Mouse (Mus musculus): ENCODE data around the gene Sergef.
"Not testable (repeated sequence)": the region's sequence is repeated elsewhere in the genome, so short reads cannot be mapped to it uniquely, and the experiment has no call there.

Gene Sergef

DNA sequence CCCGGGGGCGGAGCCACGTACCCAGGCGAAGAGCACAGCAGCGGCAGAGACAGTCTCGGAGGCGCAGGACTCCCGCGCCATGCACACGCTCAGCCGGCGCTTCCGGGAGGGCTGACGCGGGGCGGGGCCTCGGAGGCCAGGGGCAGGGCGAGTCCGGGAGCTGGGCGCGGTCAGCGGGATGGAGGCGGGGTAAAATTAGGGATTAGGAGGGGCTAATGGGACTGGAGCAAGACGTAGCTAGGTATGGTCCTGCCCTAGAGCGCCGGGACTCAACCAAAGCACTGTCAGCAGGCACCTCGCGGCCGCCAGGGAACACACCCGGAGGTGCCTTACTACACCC, at the start of gene Sergef:
Sergef (minus strand) TSS at position 116 of the 340 bp plus-strand sequence.
- DNase-seq (ENCODE audit: low read depth, low spot score) = peak; percentile 96

DNA sequence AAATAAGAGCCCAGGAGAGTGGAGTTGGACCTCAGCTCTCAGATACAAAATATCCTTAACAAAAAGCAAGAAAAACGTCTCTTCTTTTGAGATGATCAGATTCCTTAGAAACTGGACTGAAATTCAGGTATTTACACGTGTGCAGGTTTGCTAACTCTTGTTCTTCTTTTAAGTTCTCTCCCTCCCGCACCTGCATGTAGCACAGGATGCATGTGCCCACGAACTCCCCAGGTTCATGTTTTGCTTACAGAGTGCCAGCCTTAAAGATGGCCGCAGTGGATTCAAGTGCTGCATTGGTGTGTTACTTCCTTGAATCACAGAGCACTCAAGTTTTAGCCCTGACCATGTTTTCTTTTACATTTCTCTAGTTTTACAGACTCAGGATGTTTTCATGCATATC, 47.2 kb upstream of the Sergef start:
- DNase-seq (ENCODE audit: low read depth, low spot score) = peak; percentile 18

GRCm38 (mm10) chr7:46680732-46681131, 41.1 kb upstream of the Sergef start:
- DNase-seq (ENCODE audit: low read depth, low spot score) = no peak

DNA sequence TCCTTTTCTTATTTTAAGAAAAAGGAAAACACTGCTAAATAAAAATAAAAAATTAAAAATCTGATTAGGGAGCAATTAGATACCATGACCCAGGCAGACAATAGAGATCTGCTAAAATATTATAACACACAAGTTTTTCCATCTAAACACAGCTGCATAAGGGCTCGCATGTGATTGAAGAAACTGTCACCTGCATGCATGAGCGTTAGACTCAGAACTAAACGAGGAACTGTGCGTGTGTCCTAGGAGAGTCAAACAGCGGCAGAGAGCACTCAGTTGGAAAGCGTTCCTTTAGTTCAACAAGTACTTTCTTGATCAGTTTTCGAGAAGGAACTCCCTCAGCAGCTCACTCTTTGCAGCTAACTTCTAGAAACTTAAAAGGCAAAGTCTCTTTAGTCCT, 39.4 kb upstream of the Sergef start:
- not testable (repeated sequence) for DNase-seq (ENCODE audit: low read depth, low spot score)

DNA sequence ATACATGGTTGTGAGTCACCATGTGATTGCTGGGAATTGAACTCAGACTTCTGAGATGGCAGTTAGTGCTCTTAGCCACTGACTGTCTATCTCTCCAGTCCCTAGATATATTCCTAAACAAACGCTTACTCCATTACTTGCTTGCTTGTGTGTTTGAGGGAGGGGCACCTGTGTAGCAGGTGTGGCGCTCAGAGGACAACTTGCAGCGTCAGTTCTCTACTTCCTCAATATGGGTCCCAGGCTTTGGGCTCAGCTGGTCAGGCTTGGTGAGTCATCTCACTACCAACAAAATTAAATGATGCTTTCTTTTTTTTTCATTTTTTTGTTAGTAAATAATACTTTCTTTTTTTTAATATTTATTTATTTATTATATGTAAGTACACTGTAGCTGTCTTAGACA, 38.8 kb upstream of the Sergef start:
- DNase-seq (ENCODE audit: low read depth, low spot score) = no peak

DNA sequence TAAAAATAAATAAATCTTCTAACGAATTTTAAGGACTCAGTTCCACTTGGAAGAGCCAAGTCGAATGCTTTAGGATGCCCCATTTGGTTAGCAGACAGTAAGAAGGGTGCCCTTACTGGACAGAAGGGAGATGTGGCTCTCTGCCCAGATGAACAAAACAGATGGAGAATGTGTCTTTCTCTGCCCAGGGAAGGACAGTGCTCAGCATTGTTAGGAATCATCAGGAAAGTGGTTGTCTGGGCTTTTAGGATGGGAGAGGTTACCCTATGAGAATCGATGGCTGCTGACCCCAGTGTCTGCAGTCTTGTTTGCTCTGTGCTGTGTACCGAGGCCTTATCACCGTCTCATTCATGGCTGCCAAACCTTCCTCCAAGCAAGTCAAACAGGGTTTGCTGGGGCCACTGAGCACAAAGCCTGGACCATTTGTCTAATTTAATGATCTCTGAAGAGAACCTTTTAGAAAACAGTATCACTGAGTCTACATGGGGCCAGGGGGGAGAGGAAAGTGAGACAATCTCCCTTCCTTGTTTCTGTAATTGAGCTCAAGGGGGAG, 37.3 kb upstream of the Sergef start:
- DNase-seq (ENCODE audit: low read depth, low spot score) = no peak

- DNase-seq (ENCODE audit: low read depth, low spot score) = no peak
These were observed 36.3 kb upstream of the Sergef start for GRCm38 (mm10) chr7:46675886-46676285.

- no peak for DNase-seq (ENCODE audit: low read depth, low spot score)
These were observed 35.5 kb upstream of the Sergef start for GRCm38 (mm10) chr7:46675061-46675460.

DNA sequence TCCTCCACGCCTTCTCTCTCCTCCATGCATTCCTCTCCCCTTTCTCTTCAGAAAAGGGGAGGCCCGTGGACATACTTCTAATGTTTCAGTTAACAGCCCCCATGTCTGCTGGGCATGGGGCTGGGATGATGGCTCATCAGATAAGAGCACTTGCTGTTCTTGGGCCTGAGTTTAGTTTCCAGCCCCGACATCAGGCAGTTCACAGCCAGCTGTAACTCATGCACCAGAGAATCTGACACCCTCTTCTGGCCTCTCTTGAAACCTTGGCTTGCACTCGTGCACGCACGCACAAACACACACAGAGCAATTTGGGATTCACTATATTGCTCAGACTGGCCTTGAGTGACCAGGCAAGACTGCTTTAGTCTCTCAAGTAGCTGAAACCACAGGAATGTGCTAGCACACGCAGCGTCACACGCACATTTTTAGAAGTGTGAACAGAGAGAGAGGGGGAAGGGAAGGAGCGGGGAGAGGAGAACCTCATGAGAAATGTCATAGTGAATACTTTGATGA, 32.6 kb upstream of the Sergef start, which contains the start of gene Tph1:
Tph1 (minus strand) TSS at position 378 of the 513 bp plus-strand sequence.
- no peak for DNase-seq (ENCODE audit: low read depth, low spot score)

GRCm38 (mm10) chr7:46667256-46667655, 27.6 kb upstream of the Sergef start:
- peak; percentile 52 for DNase-seq (ENCODE audit: low read depth, low spot score)

GRCm38 (mm10) chr7:46665236-46665635, 25.6 kb upstream of the Sergef start:
- peak; percentile 73 for DNase-seq (ENCODE audit: low read depth, low spot score)

DNA sequence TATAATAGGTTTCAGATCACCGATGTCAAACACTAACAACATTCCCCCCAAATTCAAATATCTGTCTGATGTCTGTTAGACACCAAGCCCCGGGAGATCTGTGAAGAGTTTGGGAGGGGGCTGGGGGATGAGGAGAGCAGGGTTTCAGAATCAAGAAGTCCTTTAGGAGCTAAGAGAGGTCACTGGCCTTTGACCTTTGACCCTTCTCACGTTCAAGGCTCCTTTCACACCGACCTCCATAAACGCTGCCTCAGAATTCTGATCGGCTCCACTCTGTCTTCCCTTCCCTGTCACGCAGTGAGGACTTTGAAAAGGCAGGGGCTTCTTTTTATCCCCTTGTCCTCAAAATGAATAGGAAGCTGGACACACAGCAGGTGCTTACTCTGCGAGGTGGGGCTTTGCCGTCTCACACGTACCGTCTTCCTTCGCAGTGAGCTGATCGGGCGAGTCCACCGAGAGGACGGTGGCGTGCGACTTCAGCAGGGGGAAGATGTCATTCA, 22.0 kb upstream of the Sergef start:
- DNase-seq (ENCODE audit: low read depth, low spot score) = peak; percentile 40

GRCm38 (mm10) chr7:46652279-46652678, 12.7 kb upstream of the Sergef start:
- no peak for DNase-seq (ENCODE audit: low read depth, low spot score)

DNA sequence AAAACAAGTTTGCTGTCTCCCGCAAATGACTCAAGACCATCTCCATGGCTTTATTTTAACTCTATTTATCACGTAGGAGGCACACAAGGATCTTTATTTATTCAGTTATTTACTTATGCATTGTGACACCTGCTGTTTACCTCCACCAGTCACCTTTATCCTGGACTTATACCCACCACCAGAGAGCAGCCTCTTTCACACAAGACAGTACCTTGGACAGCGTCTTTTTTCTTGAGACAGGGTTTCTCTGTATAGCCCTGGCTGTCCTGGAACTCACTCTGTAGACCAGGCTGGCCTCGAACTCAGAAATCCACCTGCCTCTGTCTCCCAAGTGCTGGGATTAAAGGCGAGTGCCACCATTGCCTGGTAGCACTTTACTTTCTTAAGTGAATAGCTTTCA, 10.6 kb upstream of the Sergef start:
- DNase-seq (ENCODE audit: low read depth, low spot score) = peak; percentile 46

DNA sequence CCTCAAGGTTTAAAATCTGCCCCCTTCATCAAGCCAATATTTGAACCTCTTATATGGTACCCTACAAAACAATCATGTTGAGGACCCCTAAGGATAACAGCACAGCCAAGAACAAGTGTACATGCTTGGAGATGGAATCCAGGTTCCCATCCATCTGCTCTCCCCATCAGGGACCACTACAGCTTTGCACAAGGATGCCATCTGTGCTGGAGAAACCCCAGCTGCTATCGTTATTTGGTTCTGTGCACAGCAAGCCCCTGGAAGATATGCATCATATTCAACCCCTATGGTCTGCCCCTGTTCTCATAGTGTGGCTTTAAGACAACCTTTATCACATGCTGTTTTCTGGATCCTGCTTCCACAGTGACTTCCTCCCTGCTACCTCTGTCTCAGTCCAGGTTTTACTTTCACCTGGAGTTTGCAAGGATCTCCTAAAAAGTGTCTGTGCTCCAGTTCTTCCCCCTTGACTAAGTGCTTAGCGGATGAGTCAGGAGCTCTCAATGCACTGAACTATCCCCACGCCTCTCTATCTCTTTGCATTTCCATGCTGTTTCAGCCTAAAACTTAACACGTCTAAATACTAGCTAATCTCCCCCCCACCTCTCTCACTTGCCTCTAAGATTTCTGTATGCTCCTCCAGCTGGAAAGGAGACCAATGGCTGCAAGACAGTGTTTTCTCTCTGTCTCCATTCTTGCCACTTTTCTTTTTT, 9.0 kb upstream of the Sergef start:
- no peak for DNase-seq (ENCODE audit: low read depth, low spot score)

- DNase-seq (ENCODE audit: low read depth, low spot score) = no peak
These were observed 3.6 kb upstream of the Sergef start for GRCm38 (mm10) chr7:46643172-46643571.

DNA sequence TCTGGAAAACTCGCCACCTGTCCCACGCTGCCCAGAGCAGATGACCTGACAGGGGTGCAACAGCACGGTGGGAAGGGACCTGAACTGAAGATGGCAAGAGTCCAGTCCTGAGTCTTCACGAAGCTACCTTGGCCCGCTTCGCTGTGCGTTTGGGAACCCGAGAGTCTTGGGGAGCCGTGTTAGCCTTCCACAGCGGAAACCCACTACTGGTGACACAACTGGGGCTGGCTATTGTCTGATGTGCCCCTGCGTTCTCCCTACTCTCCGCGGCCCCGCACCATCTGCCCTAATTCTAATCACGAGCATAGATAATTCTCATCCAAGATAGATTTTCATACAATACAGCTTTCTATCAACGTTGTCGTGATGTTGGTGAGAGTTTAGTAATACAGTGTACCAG, 455 bp upstream of the Sergef start:
- peak; percentile 21 for DNase-seq (ENCODE audit: low read depth, low spot score)

GRCm38 (mm10) chr7:46638889-46639691, 517 bp downstream of the Sergef start:
- no peak for DNase-seq (ENCODE audit: low read depth, low spot score)

DNA sequence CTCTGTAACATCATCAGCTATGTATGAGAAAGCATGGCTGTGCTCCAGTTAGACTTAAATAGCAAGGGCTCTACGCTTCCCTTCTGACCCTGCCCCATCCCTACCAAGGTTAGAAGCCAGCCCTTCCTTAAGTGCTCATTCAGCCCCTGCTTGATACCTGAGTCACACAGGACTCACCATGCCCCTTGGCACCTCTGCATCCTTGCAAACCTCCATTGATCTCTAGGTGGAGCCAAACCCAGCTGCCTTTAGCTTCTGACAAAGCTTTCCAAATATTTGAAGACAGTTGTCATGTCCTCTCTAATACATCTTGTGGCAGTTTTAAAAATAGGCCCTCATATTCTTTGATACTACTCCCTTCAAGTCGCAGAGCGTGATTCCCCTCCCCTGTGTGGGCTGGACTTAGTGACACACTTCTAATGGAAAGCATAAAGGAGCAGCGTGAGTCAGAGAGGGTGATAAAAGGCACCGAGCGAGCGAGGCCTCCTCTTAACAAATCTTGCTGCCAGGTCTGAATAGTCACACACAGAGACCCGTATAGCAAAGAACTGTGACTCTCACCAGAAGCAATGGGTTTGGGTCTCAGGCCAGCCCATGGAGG, 11.1 kb downstream of the Sergef start:
- DNase-seq (ENCODE audit: low read depth, low spot score) = no peak

- no peak for DNase-seq (ENCODE audit: low read depth, low spot score)
These were observed 15.6 kb downstream of the Sergef start for GRCm38 (mm10) chr7:46623979-46624378.

DNA sequence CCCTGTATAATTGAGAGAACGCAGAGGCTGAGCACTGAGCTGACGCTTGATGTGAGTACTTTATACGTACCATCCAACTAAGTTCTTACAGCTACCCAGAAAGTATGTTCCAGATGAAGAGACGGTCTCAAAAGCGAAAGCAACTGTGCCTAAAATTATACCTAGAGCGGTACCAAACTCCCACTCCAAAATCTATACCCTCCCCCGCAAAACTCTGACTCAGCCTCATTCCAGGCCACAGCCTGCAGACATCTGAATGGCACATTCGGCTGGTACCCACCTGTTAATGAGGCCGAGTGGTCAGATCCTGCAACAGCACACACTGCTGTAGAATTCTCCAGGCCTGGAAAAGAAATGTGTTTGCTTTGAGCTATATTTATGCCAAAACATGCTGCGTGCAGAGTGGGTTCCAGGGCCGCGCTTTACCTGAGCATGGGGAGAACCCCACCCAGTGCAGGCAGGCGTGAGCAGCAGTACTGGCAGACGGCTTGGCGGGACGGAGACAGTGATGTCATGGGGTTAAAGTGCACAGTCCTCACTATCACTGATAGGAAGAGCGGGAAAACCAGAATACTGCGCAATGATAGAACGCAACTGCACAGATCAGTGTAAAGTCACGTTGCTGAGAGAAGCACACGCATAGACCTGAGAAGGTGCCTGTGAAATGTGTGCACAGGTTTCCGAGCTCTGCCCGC, 21.0 kb downstream of the Sergef start:
- DNase-seq (ENCODE audit: low read depth, low spot score) = no peak
